Mouse (Mus musculus): Measurements from ENCODE around the gene Bdh1. TPM values are rescaled to one million over a fixed set of nuclear protein-coding genes. Genes with fewer than 3 reads are reported as not detected.
A peak's percentile ranks its signal among the peaks of the same experiment; 100 is the strongest.

The Bdh1 gene
- polyA plus RNA-seq, 2 experiments = 48.9 to 91.3 TPM

GRCm38 (mm10) chr16:31419457-31419856, 2.6 kb upstream of the Bdh1 start:
- H3K4me3 ChIP-seq (ENCODE audit: insufficient read depth in 1 of 2, low read depth in 2 of 2, low read length in 2 of 2) = no peak overlapping the region
- H3K4me2 ChIP-seq (ENCODE audit: low read depth) = no peak overlapping the region
- H3K27ac ChIP-seq = no peak overlapping the region
- TF ChIP-seq EP300 (IDR thresholded peaks at IDR 0.05; ENCODE audit: low read depth) (no peak), CTCF (IDR thresholded peaks at IDR 0.05; ENCODE audit: low read depth) (no peak)
- H3K36me3 ChIP-seq (replicated peaks; ENCODE audit: control insufficient read depth, insufficient read depth, low read depth) = no peaks in the 10 kb centered on the region
- no peaks in the 10 kb centered on the region for H3K9me3 ChIP-seq (ENCODE audit: control insufficient read depth, low read length)
- WGBS (ENCODE audit: insufficient replicate concordance) = 66% methylated on average over 5 of the region's 5 CpGs
- no peak for ATAC-seq (ENCODE audit: insufficient read depth)
- no peak overlapping the region for H3K9ac ChIP-seq (replicated peaks)
- no peak for DNase-seq (ENCODE audit: low read depth in 3 of 3, low spot score in 3 of 3)
- peaks cover 0 to 5% of the 10 kb centered on the region in 2 experiments; a peak in 1 of 4 replicates for H3K4me1 ChIP-seq (replicated peaks; ENCODE audit: control insufficient read depth in 2 of 2, insufficient read depth in 2 of 2, low read length in 1 of 2)
- H3K27me3 ChIP-seq (ENCODE audit: control insufficient read depth, insufficient read depth, low read length) = no peaks in the 10 kb centered on the region

- no peak overlapping the region for H3K9ac ChIP-seq (replicated peaks)
- H3K4me2 ChIP-seq (ENCODE audit: low read depth) = no peak overlapping the region; the same call in 1 of the 2 replicates
- peaks cover 11 to 25% of the 10 kb centered on the region in 2 experiments for H3K4me1 ChIP-seq (replicated peaks; ENCODE audit: control insufficient read depth in 2 of 2, insufficient read depth in 2 of 2, low read length in 1 of 2)
- TF ChIP-seq EP300 (IDR thresholded peaks at IDR 0.05; ENCODE audit: low read depth) = no peak
- no peak for TF ChIP-seq CTCF (IDR thresholded peaks at IDR 0.05; ENCODE audit: low read depth)
- no peak overlapping the region for H3K27ac ChIP-seq
- 39% methylated on average over 1 of the region's 1 CpGs for WGBS (ENCODE audit: insufficient replicate concordance)
- H3K27me3 ChIP-seq (ENCODE audit: control insufficient read depth, insufficient read depth, low read length) = peaks cover 1% of the 10 kb centered on the region
- H3K9me3 ChIP-seq (ENCODE audit: control insufficient read depth, low read length) = no peaks in the 10 kb centered on the region
- peak overlapping the region; percentile 24 to 43; a peak in 3 of 4 replicates for H3K4me3 ChIP-seq (ENCODE audit: insufficient read depth in 1 of 2, low read depth in 2 of 2, low read length in 2 of 2)
- ATAC-seq (ENCODE audit: insufficient read depth) (no peak), DNase-seq (ENCODE audit: low read depth in 3 of 3, low spot score in 3 of 3) (no peak)
- no peaks in the 10 kb centered on the region for H3K36me3 ChIP-seq (replicated peaks; ENCODE audit: control insufficient read depth, insufficient read depth, low read depth)
These were observed 642 bp downstream of the Bdh1 start for GRCm38 (mm10) chr16:31422722-31423121.

- no peaks in the 10 kb centered on the region for H3K36me3 ChIP-seq (replicated peaks; ENCODE audit: control insufficient read depth, insufficient read depth, low read depth)
- no peak for ATAC-seq (ENCODE audit: insufficient read depth)
- no peaks in the 10 kb centered on the region for H3K9me3 ChIP-seq (ENCODE audit: control insufficient read depth, low read length)
- H3K27ac ChIP-seq = no peak overlapping the region
- peaks cover 8% of the 10 kb centered on the region for H3K27me3 ChIP-seq (ENCODE audit: control insufficient read depth, insufficient read depth, low read length)
- peak overlapping the region; percentile 28 for H3K4me2 ChIP-seq (ENCODE audit: low read depth)
- no peak for DNase-seq (ENCODE audit: low read depth in 3 of 3, low spot score in 3 of 3)
- H3K4me1 ChIP-seq (replicated peaks; ENCODE audit: control insufficient read depth in 2 of 2, insufficient read depth in 2 of 2, low read length in 1 of 2) = peaks cover 11 to 26% of the 10 kb centered on the region in 2 experiments
- TF ChIP-seq EP300 (IDR thresholded peaks at IDR 0.05; ENCODE audit: low read depth) = no peak
- TF ChIP-seq CTCF (IDR thresholded peaks at IDR 0.05; ENCODE audit: low read depth) = no peak
- H3K4me3 ChIP-seq (ENCODE audit: insufficient read depth in 1 of 2, low read depth in 2 of 2, low read length in 2 of 2) = peak overlapping the region in 1 of 2 experiments; percentile 29; a peak in 2 of 4 replicates
- 71% methylated on average over 4 of the region's 4 CpGs for WGBS (ENCODE audit: insufficient replicate concordance)
- H3K9ac ChIP-seq (replicated peaks) = no peak overlapping the region
These were observed 1.3 kb downstream of the Bdh1 start for GRCm38 (mm10) chr16:31423368-31423767.

- H3K27me3 ChIP-seq (ENCODE audit: control insufficient read depth, insufficient read depth, low read length) = peaks cover 14% of the 10 kb centered on the region
- H3K4me1 ChIP-seq (replicated peaks; ENCODE audit: control insufficient read depth in 2 of 2, insufficient read depth in 2 of 2, low read length in 1 of 2) = peaks cover 11 to 24% of the 10 kb centered on the region in 2 experiments
- TF ChIP-seq CTCF (IDR thresholded peaks at IDR 0.05; ENCODE audit: low read depth) (no peak), EP300 (IDR thresholded peaks at IDR 0.05; ENCODE audit: low read depth) (no peak)
- H3K4me3 ChIP-seq (ENCODE audit: insufficient read depth in 1 of 2, low read depth in 2 of 2, low read length in 2 of 2) = peak overlapping the region; percentile 14
- DNase-seq (ENCODE audit: low read depth in 3 of 3, low spot score in 3 of 3) = no peak
- H3K27ac ChIP-seq = no peak overlapping the region
- no peak overlapping the region for H3K9ac ChIP-seq (replicated peaks)
- no peaks in the 10 kb centered on the region for H3K36me3 ChIP-seq (replicated peaks; ENCODE audit: control insufficient read depth, insufficient read depth, low read depth)
- WGBS (ENCODE audit: insufficient replicate concordance) = 36% methylated on average over 4 of the region's 4 CpGs
- peak overlapping the region; percentile 41 for H3K4me2 ChIP-seq (ENCODE audit: low read depth)
- H3K9me3 ChIP-seq (ENCODE audit: control insufficient read depth, low read length) = no peaks in the 10 kb centered on the region
- ATAC-seq (ENCODE audit: insufficient read depth) = no peak
These were observed 2.5 kb downstream of the Bdh1 start for GRCm38 (mm10) chr16:31424416-31425187.

- Histone ChIP-seq H3K36me3 (replicated peaks; ENCODE audit: control insufficient read depth, insufficient read depth, low read depth) (no peaks in the 10 kb centered on the region), H3K27me3 (ENCODE audit: control insufficient read depth, insufficient read depth, low read length) (peaks cover 14% of the 10 kb centered on the region), H3K4me1 (replicated peaks; ENCODE audit: control insufficient read depth in 2 of 2, insufficient read depth in 2 of 2, low read length in 1 of 2) (peaks cover 11 to 28% of the 10 kb centered on the region in 2 experiments), H3K9ac (replicated peaks) (no peak overlapping the region), H3K4me2 (ENCODE audit: low read depth) (peak overlapping the region; percentile 41), H3K4me3 (ENCODE audit: insufficient read depth in 1 of 2, low read depth in 2 of 2, low read length in 2 of 2) (no peak overlapping the region), H3K9me3 (ENCODE audit: control insufficient read depth, low read length) (no peaks in the 10 kb centered on the region), H3K27ac (no peak overlapping the region)
- TF ChIP-seq CTCF (IDR thresholded peaks at IDR 0.05; ENCODE audit: low read depth) (peak; percentile 97), EP300 (IDR thresholded peaks at IDR 0.05; ENCODE audit: low read depth) (no peak)
- DNase-seq (ENCODE audit: low read depth in 3 of 3, low spot score in 3 of 3) (peak; percentile 54 to 68 (median 55)), ATAC-seq (ENCODE audit: insufficient read depth) (no peak)
- 3% methylated on average over 4 of the region's 4 CpGs for WGBS (ENCODE audit: insufficient replicate concordance)
These were observed 3.4 kb downstream of the Bdh1 start for GRCm38 (mm10) chr16:31425508-31425907.

Measured in liver, embryonic 14.5 days (tissue).